ENCODE assay signal across 8 mouse cellular contexts in genomic region chr16:17557947-17558480, GRCm38 (mm10). TPM values are rescaled to one million over a fixed set of nuclear protein-coding genes. Genes with fewer than 3 reads are reported as not detected.
DNase-seq lines count a peak whose midpoint lies in the region; ATAC-seq and TF ChIP-seq lines count a peak whose summit lies in the region.

No protein-coding gene starts in this region.

- TF ChIP-seq CTCF in G1E (IDR thresholded peaks at IDR 0.05; ENCODE audit: low read depth, low read length) = peak; percentile 99
- TF ChIP-seq CTCF in lung, embryonic 14.5 days (IDR thresholded peaks at IDR 0.05; ENCODE audit: low read depth) = peak; percentile 99

- no peak overlapping the region for H3K27ac ChIP-seq in forebrain, embryonic 13.5 days
- H3K27ac ChIP-seq in lung, embryonic 14.5 days (ENCODE audit: low read depth) = peak overlapping the region; percentile 26; the same call in 1 of the 2 replicates

- no peaks in the 10 kb centered on the region for H3K36me3 ChIP-seq in G1E (replicated peaks)
- H3K36me3 ChIP-seq in forebrain, embryonic 13.5 days (ENCODE audit: poor library complexity, severe bottlenecking) = no peaks in the 10 kb centered on the region
- no peaks in the 10 kb centered on the region for H3K36me3 ChIP-seq in lung, embryonic 14.5 days (ENCODE audit: insufficient read depth)

- WGBS in forebrain, embryonic 13.5 days = 3% methylated on average over 5 of the region's 5 CpGs
- WGBS in lung, embryonic 14.5 days = 5% methylated on average over 5 of the region's 5 CpGs

- peak overlapping the region; percentile 28 for H3K4me2 ChIP-seq in forebrain, embryonic 13.5 days
- peak overlapping the region; percentile 29 for H3K4me2 ChIP-seq in lung, embryonic 14.5 days

- intact Hi-C loops in heart, postnatal 14 days (cut with DNase I) = loop anchor here (1.0 to 5.0 kb wide), 3 partner anchors 58 to 255 kb away; no protein-coding TSS in a partner anchor

- ATAC-seq in G1E (ENCODE audit: extremely low read depth, insufficient number of reproducible peaks, low FRiP score, poor library complexity, severe bottlenecking) = no peak
- peak; percentile 67; the same call in 1 of the 2 replicates for ATAC-seq in cerebellum, adult (ENCODE audit: insufficient number of reproducible peaks, low FRiP score, low TSS enrichment)
- ATAC-seq in forebrain, embryonic 13.5 days = 0 out of 2 replicates have a peak, but pooled peaks have one; percentile 19
- ATAC-seq in lung, embryonic 14.5 days (ENCODE audit: insufficient read depth) = no peak
- ATAC-seq in neutrophil, adult 5-6 weeks (ENCODE audit: extremely low read depth, insufficient number of reproducible peaks, low FRiP score, poor library complexity, severe bottlenecking) = peak; percentile 55; the same call in 1 of the 2 replicates

- H3K27me3 ChIP-seq in G1E (ENCODE audit: insufficient read depth, low read length) = peaks cover 48% of the 10 kb centered on the region
- H3K27me3 ChIP-seq in forebrain, embryonic 13.5 days = peaks cover 10% of the 10 kb centered on the region; the same call in 1 of the 2 replicates
- H3K27me3 ChIP-seq in lung, embryonic 14.5 days (ENCODE audit: insufficient read depth, low read length) = no peaks in the 10 kb centered on the region

- no peak overlapping the region; the same call in 1 of the 2 replicates for H3K4me3 ChIP-seq in G1E (ENCODE audit: low read depth, low read length)
- H3K4me3 ChIP-seq in forebrain, embryonic 13.5 days = no peak overlapping the region
- H3K4me3 ChIP-seq in lung, embryonic 14.5 days (ENCODE audit: low read depth, low read length) = no peak overlapping the region

- peak; percentile 56 for DNase-seq in G1E (ENCODE audit: low spot score)
- DNase-seq in heart, postnatal 14 days = peak; percentile 74 to 83
- peak; percentile 72 to 89 for DNase-seq in layer of hippocampus, adult 18-20 months (ENCODE audit: low spot score in 2 of 2)
- peak; percentile 80 for DNase-seq in lung, embryonic 14.5 days
- peak; percentile 61 for DNase-seq in thymus, postnatal 0 days (ENCODE audit: low spot score)

- H3K4me1 ChIP-seq in G1E (ENCODE audit: insufficient read depth, low read depth, low read length) = peaks cover 62% of the 10 kb centered on the region
- peaks cover 51% of the 10 kb centered on the region for H3K4me1 ChIP-seq in forebrain, embryonic 13.5 days
- H3K4me1 ChIP-seq in lung, embryonic 14.5 days (ENCODE audit: insufficient read depth) = peaks cover 13% of the 10 kb centered on the region; the same call in 1 of the 2 replicates

- H3K9me3 ChIP-seq in G1E (replicated peaks) = no peaks in the 10 kb centered on the region
- H3K9me3 ChIP-seq in forebrain, embryonic 13.5 days (replicated peaks) = no peaks in the 10 kb centered on the region
- no peaks in the 10 kb centered on the region for H3K9me3 ChIP-seq in lung, embryonic 14.5 days (ENCODE audit: low read depth, low read length)

- no peak overlapping the region for H3K9ac ChIP-seq in forebrain, embryonic 13.5 days
- H3K9ac ChIP-seq in lung, embryonic 14.5 days = no peak overlapping the region

RNA-seq across cellular contexts. Expression of gene Lrrc74b, which starts 3.0 kb away (rescaled TPM):
- total RNA-seq in G1E (2014; fragmentation: Nextera tagmentation) (0.53 TPM in 1 of 2 replicates, not detected in the other), G1E (2017) (0.17 and 0.33 TPM in 2 replicates)
- polyA plus RNA-seq in G1E (2012) = 0.03 TPM in 1 of 2 replicates, not detected in the other
- 0.32 and 0.77 TPM in 2 replicates for polyA plus RNA-seq in forebrain, embryonic 13.5 days (2015; fragmentation: Nextera tagmentation; extraction: Ambion mirVana)
- under 1 TPM; 0.15 to 0.24 TPM for total RNA-seq in heart, postnatal 14 days (2021)
- under 1 TPM; 0.92 to 0.94 TPM for total RNA-seq in layer of hippocampus, adult 18-20 months (2021)
- polyA plus RNA-seq in lung, embryonic 14.5 days (2014; fragmentation: Nextera tagmentation; extraction: Ambion mirVana) = 0.31 and 0.42 TPM in 2 replicates
- total RNA-seq in neutrophil, adult 5-6 weeks (2017) = not detected in 2 replicates
- 0.20 and 0.36 TPM in 2 replicates for polyA plus RNA-seq in thymus, postnatal 0 days (2015; fragmentation: Nextera tagmentation; extraction: Ambion mirVana)

RNA-seq across cellular contexts. Expression of gene P2rx6, which starts 3.7 kb away (rescaled TPM):
- not detected in 2 replicates for total RNA-seq in G1E (2014; fragmentation: Nextera tagmentation)
- 0.11 and 0.12 TPM in 2 replicates for total RNA-seq in G1E (2017)
- polyA plus RNA-seq in G1E (2012) = not detected in 2 replicates
- 0.84 and 0.97 TPM in 2 replicates for polyA plus RNA-seq in forebrain, embryonic 13.5 days (2015; fragmentation: Nextera tagmentation; extraction: Ambion mirVana)
- total RNA-seq in heart, postnatal 14 days (2021) = under 1 TPM; 0.54 to 0.84 TPM
- 1 to 10 TPM; 1.0 to 1.2 TPM for total RNA-seq in layer of hippocampus, adult 18-20 months (2021)
- polyA plus RNA-seq in lung, embryonic 14.5 days (2014; fragmentation: Nextera tagmentation; extraction: Ambion mirVana) = 1.6 and 1.7 TPM in 2 replicates
- not detected in 2 replicates for total RNA-seq in neutrophil, adult 5-6 weeks (2017)
- polyA plus RNA-seq in thymus, postnatal 0 days (2015; fragmentation: Nextera tagmentation; extraction: Ambion mirVana) = 1.4 and 2.0 TPM in 2 replicates

RNA-seq across cellular contexts. Expression of gene Slc7a4, which starts 25.0 kb away (rescaled TPM):
- not detected in 2 replicates for total RNA-seq in G1E (2014; fragmentation: Nextera tagmentation)
- 0.05 TPM in 1 of 2 replicates, not detected in the other for total RNA-seq in G1E (2017)
- not detected in 2 replicates for polyA plus RNA-seq in G1E (2012)
- polyA plus RNA-seq in forebrain, embryonic 13.5 days (2015; fragmentation: Nextera tagmentation; extraction: Ambion mirVana) = 11.1 and 13.8 TPM in 2 replicates
- total RNA-seq in heart, postnatal 14 days (2021) = 1 to 10 TPM; 1.6 to 1.8 TPM
- total RNA-seq in layer of hippocampus, adult 18-20 months (2021) = 10 to 100 TPM; 86.1 to 99.5 TPM
- 6.2 and 8.0 TPM in 2 replicates for polyA plus RNA-seq in lung, embryonic 14.5 days (2014; fragmentation: Nextera tagmentation; extraction: Ambion mirVana)
- total RNA-seq in neutrophil, adult 5-6 weeks (2017) = 0.35 TPM in 1 of 2 replicates, not detected in the other
- 1.5 and 2.1 TPM in 2 replicates for polyA plus RNA-seq in thymus, postnatal 0 days (2015; fragmentation: Nextera tagmentation; extraction: Ambion mirVana)

RNA-seq across cellular contexts. Expression of gene Thap7, which starts 27.1 kb away (rescaled TPM):
- total RNA-seq in G1E (2014; fragmentation: Nextera tagmentation) (11.7 and 22.5 TPM in 2 replicates), G1E (2017) (38.1 and 54.1 TPM in 2 replicates)
- polyA plus RNA-seq in G1E (2012) = 148 and 183 TPM in 2 replicates
- 58.3 and 59.2 TPM in 2 replicates for polyA plus RNA-seq in forebrain, embryonic 13.5 days (2015; fragmentation: Nextera tagmentation; extraction: Ambion mirVana)
- 10 to 100 TPM; 14.3 to 14.7 TPM for total RNA-seq in heart, postnatal 14 days (2021)
- total RNA-seq in layer of hippocampus, adult 18-20 months (2021) = 10 to 100 TPM; 39.6 to 44.0 TPM
- polyA plus RNA-seq in lung, embryonic 14.5 days (2014; fragmentation: Nextera tagmentation; extraction: Ambion mirVana) = 47.4 and 51.4 TPM in 2 replicates
- total RNA-seq in neutrophil, adult 5-6 weeks (2017) = 32.9 and 34.0 TPM in 2 replicates
- polyA plus RNA-seq in thymus, postnatal 0 days (2015; fragmentation: Nextera tagmentation; extraction: Ambion mirVana) = 79.7 and 81.0 TPM in 2 replicates

RNA-seq across cellular contexts. Expression of gene Lztr1, which starts 49.5 kb away (rescaled TPM):
- 48.4 and 78.0 TPM in 2 replicates for total RNA-seq in G1E (2014; fragmentation: Nextera tagmentation)
- total RNA-seq in G1E (2017) = 54.7 and 58.5 TPM in 2 replicates
- polyA plus RNA-seq in G1E (2012) = 35.9 and 42.5 TPM in 2 replicates
- polyA plus RNA-seq in forebrain, embryonic 13.5 days (2015; fragmentation: Nextera tagmentation; extraction: Ambion mirVana) = 102 and 110 TPM in 2 replicates
- total RNA-seq in heart, postnatal 14 days (2021) = 10 to 100 TPM; 39.4 to 42.8 TPM
- 100 to 1,000 TPM; 199 to 205 TPM for total RNA-seq in layer of hippocampus, adult 18-20 months (2021)
- 78.4 and 80.0 TPM in 2 replicates for polyA plus RNA-seq in lung, embryonic 14.5 days (2014; fragmentation: Nextera tagmentation; extraction: Ambion mirVana)
- 33.9 and 42.1 TPM in 2 replicates for total RNA-seq in neutrophil, adult 5-6 weeks (2017)
- polyA plus RNA-seq in thymus, postnatal 0 days (2015; fragmentation: Nextera tagmentation; extraction: Ambion mirVana) = 30.9 and 36.4 TPM in 2 replicates

Comparison
In these comparisons a context has a peak if more than half of its experiments do, and no peak if none do; other contexts are left out.
1. ATAC-seq: peak in cerebellum, adult (single experiment), forebrain, embryonic 13.5 days (single experiment) and neutrophil, adult 5-6 weeks (single experiment); none in G1E (single experiment) and lung, embryonic 14.5 days (single experiment).
2. RNA of gene Slc7a4, which starts 25.0 kb away (total RNA-seq): 86.1 to 99.5 TPM in layer of hippocampus, adult 18-20 months; 1.6 to 1.8 TPM in heart, postnatal 14 days, 0.35 TPM in neutrophil, adult 5-6 weeks and 0.05 TPM in G1E; every median in the first group is over 10 times any median in the second.
3. Peak in every context shown above with its lines, with median percentiles within 50 percentile points of each other: DNase-seq.